Mouse (Mus musculus) heart, postnatal 0 days (tissue): Measurements from ENCODE around the gene Ppil6. TPM values are rescaled to one million over a fixed set of nuclear protein-coding genes. Genes with fewer than 3 reads are reported as not detected.

ENCODE experiments used
- ATAC-seq: fragments of 200-750 bp; cut with Nextera tagmentation; 2 replicates; pipeline ENCODE4 v1.8.0; 2017; ENCODE audit warnings: low read depth, moderate number of reproducible peaks, moderate library complexity; ENCODE audit not compliant: insufficient read depth
- DNase-seq: peaks from one replicate; pipeline ENCODE4 v3.0.0-alpha.2; 2016; ENCODE audit warnings: low spot score
- H3K27ac ChIP-seq: fragments of 300-500 bp; sonication (generic); 2 replicates; pipeline ENCODE4 v1.5.1; 2014; ENCODE audit warnings: low read depth, mild to moderate bottlenecking
- H3K27me3 ChIP-seq: fragments of 300-500 bp; sonication (generic); 2 replicates; pipeline ENCODE4 v1.6.1; 2014; ENCODE audit warnings: low read length, mixed read lengths; ENCODE audit not compliant: control insufficient read depth, insufficient read depth
- H3K36me3 ChIP-seq: fragments of 300-500 bp; sonication (generic); replicated peaks from 2 replicates; pipeline ENCODE4 v1.6.1; 2014; ENCODE audit warnings: low read length, mixed read lengths; ENCODE audit not compliant: control insufficient read depth, insufficient read depth
- H3K4me1 ChIP-seq: fragments of 300-500 bp; sonication (generic); 2 replicates; pipeline ENCODE4 v1.6.1; 2014; ENCODE audit warnings: antibody characterized with exemption; ENCODE audit not compliant: control insufficient read depth, insufficient read depth
- H3K4me2 ChIP-seq: fragments of 300-500 bp; sonication (generic); 2 replicates; pipeline ENCODE4 v1.6.1; 2014; ENCODE audit warnings: low read depth, mild to moderate bottlenecking, low read length, moderate library complexity
- H3K4me3 ChIP-seq: fragments of 300-500 bp; sonication (generic); 2 replicates; pipeline ENCODE4 v1.5.1; 2014; ENCODE audit warnings: low read depth, low read length
- H3K9ac ChIP-seq: fragments of 300-500 bp; sonication (generic); replicated peaks from 2 replicates; pipeline ENCODE4 v1.6.1; 2014; ENCODE audit warnings: low read depth, low read length, mixed read lengths
- H3K9me3 ChIP-seq: fragments of 300-500 bp; sonication (generic); replicated peaks from 2 replicates; pipeline ENCODE4 v1.6.1; 2016; ENCODE audit warnings: low read length; ENCODE audit not compliant: control insufficient read depth
- CTCF ChIP-seq: IDR thresholded peaks from 2 replicates; pipeline ENCODE4 v1.5.1; 2016; ENCODE audit warnings: antibody characterized with exemption, control low read depth, low read depth
- EP300 ChIP-seq: IDR thresholded peaks from 2 replicates; pipeline ENCODE4 v1.6.1; 2016; ENCODE audit warnings: antibody characterized with exemption, low read depth
- WGBS: fragments of 180-500 bp; shearing (Covaris S2); extraction: QIAGEN DNeasy Blood & Tissue Kit; methylation state at CpG from one replicate; pipeline ENCODE4 v1.1.7; 2014; 5-methylcytosine and 5-hydroxymethylcytosine counted together
- polyA plus RNA-seq: library from polyadenylated mRNA; unstranded; fragments of >200 nt; fragmentation: Nextera tagmentation; extraction: Ambion mirVana; gene quantifications from 2 replicates; pipeline ENCODE4 v1.2.1, GENCODE M21; 2015
- total RNA-seq: library from RNA; depleted of rRNA; stranded (reverse); fragments of >200 nt; gene quantifications from 2 replicates; pipeline ENCODE4 v1.2.3, GENCODE M21; 2014; ENCODE audit warnings: low replicate concordance

Ppil6 gene
- total and polyA plus RNA-seq, 2 experiments from 2014 or later: 5.9 TPM; not detected in 1

GRCm38 (mm10) chr10:41479961-41480360 is 10.3 kb upstream of the Ppil6 start:
- Histone ChIP-seq H3K27ac (no peak overlapping the region), H3K4me3 (no peak overlapping the region), H3K4me1 (peaks cover 20% of the 10 kb centered on the region), H3K36me3 (peaks cover 55% of the 10 kb centered on the region), H3K27me3 (no peaks in the 10 kb centered on the region), H3K4me2 (no peak overlapping the region), H3K9ac (no peak overlapping the region), H3K9me3 (no peaks in the 10 kb centered on the region)
- TF ChIP-seq CTCF: no peak
- no peak for TF ChIP-seq EP300
- 81% methylated on average over 3 of the region's 3 CpGs for WGBS
- ATAC-seq (no peak), DNase-seq (no peak)

- Histone ChIP-seq H3K4me2 (no peak overlapping the region), H3K9me3 (no peaks in the 10 kb centered on the region), H3K36me3 (peaks cover 68% of the 10 kb centered on the region), H3K4me3 (no peak overlapping the region), H3K4me1 (peaks cover 8% of the 10 kb centered on the region), H3K27me3 (no peaks in the 10 kb centered on the region), H3K9ac (no peak overlapping the region), H3K27ac (no peak overlapping the region)
- TF ChIP-seq CTCF: no peak
- TF ChIP-seq EP300: no peak
- no peak for ATAC-seq
- 44% methylated on average over 33 of the region's 33 CpGs for WGBS
- DNase-seq: no peak
Observed at GRCm38 (mm10) chr10:41480938-41481880, 9.0 kb upstream of the Ppil6 start.

- ATAC-seq (no peak), DNase-seq (no peak)
- Histone ChIP-seq H3K27ac (no peak overlapping the region), H3K9me3 (no peaks in the 10 kb centered on the region), H3K9ac (no peak overlapping the region), H3K4me3 (no peak overlapping the region), H3K4me2 (no peak overlapping the region), H3K4me1 (peaks cover 8% of the 10 kb centered on the region), H3K36me3 (peaks cover 80% of the 10 kb centered on the region), H3K27me3 (no peaks in the 10 kb centered on the region)
- TF ChIP-seq EP300: no peak
- no peak for TF ChIP-seq CTCF
- WGBS: 90% methylated on average over 7 of the region's 7 CpGs
Observed at GRCm38 (mm10) chr10:41482446-41482845, 7.8 kb upstream of the Ppil6 start.

- Histone ChIP-seq H3K4me3 (no peak overlapping the region), H3K27me3 (no peaks in the 10 kb centered on the region), H3K27ac (no peak overlapping the region), H3K9ac (no peak overlapping the region), H3K9me3 (no peaks in the 10 kb centered on the region), H3K4me2 (no peak overlapping the region), H3K36me3 (peaks cover 68% of the 10 kb centered on the region), H3K4me1 (peaks cover 17% of the 10 kb centered on the region)
- TF ChIP-seq CTCF: no peak
- TF ChIP-seq EP300: no peak
- no peak for DNase-seq
- WGBS: 90% methylated on average over 16 of the region's 16 CpGs
- no peak for ATAC-seq
Observed at GRCm38 (mm10) chr10:41485778-41486177, 4.5 kb upstream of the Ppil6 start.

- DNase-seq (no peak), ATAC-seq (no peak)
- no peak overlapping the region for H3K9ac ChIP-seq
- H3K27me3 ChIP-seq: no peaks in the 10 kb centered on the region
- H3K4me2 ChIP-seq: no peak overlapping the region
- H3K4me1 ChIP-seq: peaks cover 15% of the 10 kb centered on the region
- no peaks in the 10 kb centered on the region for H3K9me3 ChIP-seq
- 86% methylated on average over 14 of the region's 14 CpGs for WGBS
- no peak overlapping the region for H3K27ac ChIP-seq
- no peak overlapping the region for H3K4me3 ChIP-seq
- H3K36me3 ChIP-seq: peaks cover 63% of the 10 kb centered on the region
- TF ChIP-seq CTCF: no peak
- no peak for TF ChIP-seq EP300
Observed at GRCm38 (mm10) chr10:41486506-41487170, 3.6 kb upstream of the Ppil6 start.
